Mouse (Mus musculus) hindbrain, embryonic 10.5 days (tissue): ENCODE results near the gene Gm17581. TPM values are rescaled to one million over a fixed set of nuclear protein-coding genes. Genes with fewer than 3 reads are reported as not detected.
"Not testable (repeated sequence)": the region's sequence is repeated elsewhere in the genome, so short reads cannot be mapped to it uniquely, and the experiment has no call there.

Experiments
- DNase-seq: peaks from one replicate; pipeline ENCODE4 v3.0.0-alpha.2; 2017; ENCODE audit warnings: low spot score
- H3K27ac ChIP-seq: fragments of 300-500 bp; sonication (generic); 2 replicates; pipeline ENCODE4 v1.5.1; 2016; ENCODE audit warnings: mild to moderate bottlenecking, moderate library complexity
- H3K27me3 ChIP-seq: fragments of 300-500 bp; sonication (generic); 2 replicates; pipeline ENCODE4 v1.6.1; 2016; ENCODE audit warnings: mild to moderate bottlenecking; ENCODE audit not compliant: poor library complexity, insufficient read depth, severe bottlenecking
- H3K36me3 ChIP-seq: fragments of 300-500 bp; sonication (generic); 2 replicates; pipeline ENCODE4 v1.6.1; 2016; ENCODE audit warnings: mild to moderate bottlenecking, moderate library complexity
- H3K4me1 ChIP-seq: fragments of 300-500 bp; sonication (generic); replicated peaks from 2 replicates; pipeline ENCODE4 v1.6.1; 2016; ENCODE audit warnings: mild to moderate bottlenecking
- H3K4me3 ChIP-seq: fragments of 300-500 bp; sonication (generic); 2 replicates; pipeline ENCODE4 v1.5.1; 2016; ENCODE audit warnings: mild to moderate bottlenecking, moderate library complexity
- H3K9me3 ChIP-seq: fragments of 300-500 bp; sonication (generic); 2 replicates; pipeline ENCODE4 v1.6.1; 2016; ENCODE audit warnings: mild to moderate bottlenecking, moderate library complexity
- WGBS: fragments of 180-500 bp; shearing (Covaris S2); methylation state at CpG from one replicate; pipeline ENCODE4 v1.1.7; 2016; 5-methylcytosine and 5-hydroxymethylcytosine counted together
- polyA plus RNA-seq: library from polyadenylated mRNA; unstranded; fragments of >200 nt; fragmentation: Nextera tagmentation; extraction: Ambion mirVana; gene quantifications from 2 replicates; pipeline ENCODE4 v1.2.1, GENCODE M21; 2016

Gene Gm17581
- polyA plus RNA-seq, result not detected in 2 replicates

- WGBS, result 82% methylated on average over 5 of the region's 5 CpGs
- not testable (repeated sequence) for H3K36me3 ChIP-seq, H3K27ac ChIP-seq, H3K4me3 ChIP-seq, H3K27me3 ChIP-seq, H3K9me3 ChIP-seq, H3K4me1 ChIP-seq, DNase-seq
Measured at GRCm38 (mm10) chr2:155735766-155736165, at the start of gene Gm17581. Gene Gm17581, minus strand, starts transcription at chr2:155735866.

DNA sequence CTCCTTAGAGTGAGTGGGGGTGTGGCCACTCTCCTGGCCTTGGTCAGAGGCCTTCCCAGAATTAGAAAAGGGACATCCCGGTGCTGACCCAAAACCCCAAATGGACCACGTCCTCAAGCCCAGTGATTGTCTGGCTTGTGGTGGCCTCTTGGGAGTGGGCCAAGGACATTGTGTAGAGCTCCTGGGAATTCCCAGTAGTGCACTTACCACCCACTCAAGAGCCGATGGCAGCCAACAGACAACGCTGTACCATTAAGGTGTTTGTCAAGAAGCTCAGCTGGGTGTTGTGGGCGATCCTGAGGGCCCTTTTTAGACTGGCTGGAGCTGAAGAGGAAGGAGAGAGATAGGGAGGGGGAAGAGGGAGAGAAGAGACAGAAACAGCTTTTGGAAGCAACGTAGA is 48.9 kb upstream of the Gm17581 start:
- Histone ChIP-seq H3K9me3 (no peaks in the 10 kb centered on the region), H3K36me3 (no peaks in the 10 kb centered on the region), H3K4me1 (no peaks in the 10 kb centered on the region), H3K27ac (no peak overlapping the region), H3K27me3 (no peaks in the 10 kb centered on the region), H3K4me3 (no peak overlapping the region)
- no peak for DNase-seq
- WGBS, result 86% methylated on average over 6 of the region's 6 CpGs

DNA sequence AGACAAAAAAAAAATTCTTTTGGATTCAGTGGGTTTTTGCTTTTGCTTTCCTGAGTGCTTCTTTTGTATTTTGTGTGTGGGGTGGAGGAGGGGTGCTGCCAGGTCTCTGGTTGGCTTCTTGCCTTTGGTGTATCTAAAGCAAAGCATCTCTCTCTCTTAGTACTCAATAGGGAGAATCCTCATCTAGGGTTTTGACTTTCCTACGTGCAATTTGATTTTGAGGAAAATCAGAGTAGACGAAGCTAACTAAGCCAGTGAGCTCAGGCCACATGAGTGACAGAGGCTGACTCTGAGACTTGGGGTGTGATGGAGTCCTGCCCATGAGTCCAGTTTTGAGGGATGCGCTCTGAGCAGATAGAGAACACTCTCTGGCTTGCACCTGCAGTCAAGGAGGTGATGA is 43.8 kb upstream of the Gm17581 start:
- 85% methylated on average over 3 of the region's 3 CpGs for WGBS
- Histone ChIP-seq H3K27ac (no peak overlapping the region), H3K9me3 (no peaks in the 10 kb centered on the region), H3K4me1 (peaks cover 17% of the 10 kb centered on the region), H3K4me3 (no peak overlapping the region), H3K27me3 (peaks cover 28% of the 10 kb centered on the region), H3K36me3 (no peaks in the 10 kb centered on the region)
- no peak for DNase-seq

DNA sequence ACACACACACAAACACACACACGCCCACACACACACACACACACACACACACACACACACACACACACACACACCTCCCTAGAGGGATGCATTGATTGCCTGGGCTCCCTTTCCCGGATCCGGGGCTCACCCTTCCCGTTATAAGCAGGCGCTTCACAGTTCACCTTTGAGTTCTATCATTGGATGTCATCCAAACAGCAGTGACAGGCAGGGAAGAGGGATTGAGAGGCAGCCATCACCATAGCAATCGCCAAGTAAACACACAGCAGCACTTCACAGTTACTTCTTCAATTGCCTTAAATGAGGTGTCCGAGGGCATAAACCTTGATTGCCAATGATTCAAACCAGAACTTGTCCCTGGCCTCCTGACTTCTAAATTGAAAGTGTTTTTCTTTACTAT is 43.4 kb upstream of the Gm17581 start:
- peaks cover 18% of the 10 kb centered on the region for H3K4me1 ChIP-seq
- H3K4me3 ChIP-seq, result no peak overlapping the region
- DNase-seq, result no peak
- H3K9me3 ChIP-seq, result no peaks in the 10 kb centered on the region
- WGBS, result 72% methylated on average over 7 of the region's 7 CpGs
- H3K27ac ChIP-seq, result no peak overlapping the region
- H3K36me3 ChIP-seq, result no peaks in the 10 kb centered on the region
- peaks cover 32% of the 10 kb centered on the region for H3K27me3 ChIP-seq

GRCm38 (mm10) chr2:155778004-155778403 is 42.3 kb upstream of the Gm17581 start:
- no peak overlapping the region for H3K4me3 ChIP-seq
- 66% methylated on average over 6 of the region's 6 CpGs for WGBS
- H3K9me3 ChIP-seq, result no peaks in the 10 kb centered on the region
- H3K4me1 ChIP-seq, result peaks cover 18% of the 10 kb centered on the region
- H3K27me3 ChIP-seq, result peaks cover 43% of the 10 kb centered on the region
- H3K27ac ChIP-seq, result no peak overlapping the region
- DNase-seq, result no peak
- H3K36me3 ChIP-seq, result no peaks in the 10 kb centered on the region

GRCm38 (mm10) chr2:155777688-155777985 is 42.0 kb upstream of the Gm17581 start:
- Histone ChIP-seq H3K27ac (no peak overlapping the region), H3K4me3 (no peak overlapping the region)

DNA sequence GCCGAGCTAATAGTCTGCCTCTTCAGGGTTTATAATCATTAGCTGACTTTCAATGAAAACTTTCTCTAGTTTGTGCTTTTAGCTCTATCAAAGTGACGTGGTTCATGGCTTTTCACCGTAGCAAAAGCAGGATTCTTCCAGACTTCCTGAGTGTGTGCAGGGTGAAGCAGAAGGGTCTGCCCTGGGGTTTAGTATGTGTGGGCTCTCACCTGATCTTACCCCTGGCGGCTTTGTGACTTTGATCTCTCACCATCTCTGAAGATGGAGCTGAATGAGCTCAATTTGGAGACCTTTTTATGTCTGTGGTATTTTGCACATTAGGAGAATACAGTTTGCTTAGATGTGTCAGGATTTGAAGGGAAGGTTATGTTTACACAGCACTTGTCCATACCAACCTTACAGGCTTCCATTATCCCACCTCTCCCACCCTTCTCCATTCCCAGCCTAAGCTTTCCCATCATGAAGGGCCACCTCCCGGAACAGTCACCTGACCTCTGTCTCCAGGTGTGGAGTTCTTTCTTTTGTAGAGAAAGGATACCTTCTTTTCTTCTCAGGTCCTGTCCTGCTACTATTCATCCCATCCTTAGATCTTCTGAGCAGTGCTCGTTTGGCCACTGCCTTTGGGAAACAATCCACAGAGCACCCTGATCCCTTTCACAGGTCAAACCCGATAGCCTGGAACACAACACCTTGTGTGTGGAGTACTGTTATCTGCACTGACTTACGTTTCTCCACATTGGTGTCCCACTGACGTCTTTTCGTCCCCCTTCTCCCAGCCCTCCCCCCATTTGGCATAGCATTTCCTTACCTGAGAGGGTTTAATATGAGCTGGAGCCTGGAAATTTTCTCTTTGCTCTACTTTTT is 41.4 kb upstream of the Gm17581 start:
- Histone ChIP-seq H3K9me3 (no peaks in the 10 kb centered on the region), H3K4me3 (no peak overlapping the region), H3K4me1 (peaks cover 18% of the 10 kb centered on the region), H3K27me3 (peaks cover 50% of the 10 kb centered on the region), H3K27ac (no peak overlapping the region), H3K36me3 (no peaks in the 10 kb centered on the region)
- 74% methylated on average over 10 of the region's 10 CpGs for WGBS
- DNase-seq, result no peak

More at GRCm38 (mm10) chr2:155777688-155777985, 42.0 kb upstream of the Gm17581 start:
- 77% methylated on average over 4 of the region's 4 CpGs for WGBS
- Histone ChIP-seq H3K9me3 (no peaks in the 10 kb centered on the region), H3K4me1 (peaks cover 18% of the 10 kb centered on the region), H3K27me3 (peaks cover 47% of the 10 kb centered on the region), H3K36me3 (no peaks in the 10 kb centered on the region)
- no peak for DNase-seq

DNA sequence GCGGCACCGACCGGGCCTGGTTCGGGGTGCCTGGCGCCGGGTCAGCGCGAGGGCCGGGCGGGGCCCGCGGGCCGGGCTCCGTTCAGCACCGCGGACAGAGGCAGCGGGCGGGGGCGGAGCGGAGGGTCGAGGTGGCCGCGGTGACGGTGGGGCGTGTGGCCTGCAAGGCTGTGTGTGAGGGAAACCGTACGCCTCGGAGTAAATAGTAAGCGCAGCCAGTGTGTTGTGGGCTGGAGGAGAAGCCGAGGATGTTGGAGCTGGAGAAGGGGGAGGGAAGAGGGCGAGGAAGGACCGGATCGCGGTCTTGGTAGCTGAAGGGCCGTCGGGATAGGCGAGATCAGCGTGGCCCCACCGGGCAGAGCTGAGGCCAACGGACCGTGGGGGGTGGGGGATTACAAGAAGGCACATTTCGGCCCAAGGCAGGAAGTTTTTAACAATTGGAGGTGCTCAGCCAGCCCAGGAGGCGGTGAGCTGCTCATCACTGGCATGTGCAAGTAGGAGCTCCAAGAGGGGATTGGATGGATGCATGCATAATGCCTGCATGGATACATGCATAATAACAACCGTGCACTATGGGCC is 40.1 kb upstream of the Gm17581 start:
- H3K4me3 ChIP-seq, result peak overlapping the region; percentile 73
- peak; percentile 71 for DNase-seq
- H3K36me3 ChIP-seq, result no peaks in the 10 kb centered on the region
- peak overlapping the region; percentile 83 for H3K27ac ChIP-seq
- H3K27me3 ChIP-seq, result peaks cover 54% of the 10 kb centered on the region
- H3K4me1 ChIP-seq, result peaks cover 18% of the 10 kb centered on the region
- no peaks in the 10 kb centered on the region for H3K9me3 ChIP-seq
- 1% methylated on average over 44 of the region's 44 CpGs for WGBS

DNA sequence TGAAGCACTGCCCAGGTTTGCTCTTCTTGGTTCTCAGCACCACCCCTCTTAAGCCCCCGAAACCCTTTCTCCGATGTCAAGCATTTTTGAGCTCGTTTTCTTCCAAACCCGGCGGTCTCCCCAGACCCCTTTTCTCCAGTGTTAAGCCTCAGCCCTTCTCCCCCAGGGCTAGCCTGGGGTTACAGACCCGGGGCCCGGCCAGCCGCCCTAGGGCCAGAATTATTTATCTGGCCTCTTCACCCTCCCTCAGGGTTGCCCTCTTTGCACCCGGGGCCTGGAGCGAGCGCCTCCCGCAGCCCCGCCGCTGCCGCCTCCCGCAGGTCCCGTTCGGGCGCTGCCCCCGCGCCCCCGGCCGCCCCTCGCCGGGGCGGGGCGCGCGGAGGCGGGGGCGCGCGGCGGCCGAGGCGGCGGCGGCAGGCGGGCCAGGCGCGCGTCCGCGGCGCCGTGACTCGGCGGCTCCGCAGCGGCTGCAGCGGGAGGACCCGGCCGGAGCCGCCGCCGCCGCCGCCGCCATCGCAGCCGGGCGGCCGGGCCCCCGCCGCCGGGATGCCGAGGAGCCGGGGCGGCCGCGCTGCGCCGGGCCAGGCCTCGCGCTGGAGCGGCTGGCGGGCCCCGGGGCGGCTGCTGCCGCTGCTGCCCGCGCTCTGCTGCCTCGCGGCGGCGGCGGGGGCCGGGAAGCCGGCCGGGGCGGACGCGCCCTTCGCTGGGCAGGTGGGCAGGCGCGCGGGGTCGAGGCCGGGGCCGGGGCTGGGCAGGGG is 39.4 kb upstream of the Gm17581 start, which contains the start of gene Mmp24:
Gene Mmp24 (plus strand): TSS at position 416 of the 758 bp plus-strand sequence.
- no peaks in the 10 kb centered on the region for H3K9me3 ChIP-seq
- H3K4me3 ChIP-seq, result peak within 1 kb of the TSS; percentile 73
- H3K27me3 ChIP-seq, result peaks cover 54% of the 10 kb centered on the region
- H3K4me1 ChIP-seq, result peaks cover 18% of the 10 kb centered on the region
- peak within 1 kb of the TSS; percentile 83 for H3K27ac ChIP-seq
- no peak for DNase-seq
- no peaks in the 10 kb centered on the region for H3K36me3 ChIP-seq
- WGBS, result 12% methylated on average over 100 of the region's 100 CpGs

- H3K9me3 ChIP-seq, result no peaks in the 10 kb centered on the region
- no peaks in the 10 kb centered on the region for H3K36me3 ChIP-seq
- WGBS, result 57% methylated on average over 11 of the region's 11 CpGs
- H3K4me1 ChIP-seq, result peaks cover 18% of the 10 kb centered on the region
- peaks cover 54% of the 10 kb centered on the region for H3K27me3 ChIP-seq
- peak overlapping the region; percentile 73 for H3K4me3 ChIP-seq
- DNase-seq, result no peak
- H3K27ac ChIP-seq, result no peak overlapping the region
Measured at GRCm38 (mm10) chr2:155774261-155774926, 38.7 kb upstream of the Gm17581 start.

- Histone ChIP-seq H3K4me1 (peaks cover 14% of the 10 kb centered on the region), H3K27ac (no peak overlapping the region), H3K9me3 (no peaks in the 10 kb centered on the region), H3K27me3 (peaks cover 57% of the 10 kb centered on the region), H3K36me3 (no peaks in the 10 kb centered on the region), H3K4me3 (no peak overlapping the region)
- DNase-seq, result no peak
- 72% methylated on average over 4 of the region's 4 CpGs for WGBS
Measured at GRCm38 (mm10) chr2:155773664-155774063, 38.0 kb upstream of the Gm17581 start.

DNA sequence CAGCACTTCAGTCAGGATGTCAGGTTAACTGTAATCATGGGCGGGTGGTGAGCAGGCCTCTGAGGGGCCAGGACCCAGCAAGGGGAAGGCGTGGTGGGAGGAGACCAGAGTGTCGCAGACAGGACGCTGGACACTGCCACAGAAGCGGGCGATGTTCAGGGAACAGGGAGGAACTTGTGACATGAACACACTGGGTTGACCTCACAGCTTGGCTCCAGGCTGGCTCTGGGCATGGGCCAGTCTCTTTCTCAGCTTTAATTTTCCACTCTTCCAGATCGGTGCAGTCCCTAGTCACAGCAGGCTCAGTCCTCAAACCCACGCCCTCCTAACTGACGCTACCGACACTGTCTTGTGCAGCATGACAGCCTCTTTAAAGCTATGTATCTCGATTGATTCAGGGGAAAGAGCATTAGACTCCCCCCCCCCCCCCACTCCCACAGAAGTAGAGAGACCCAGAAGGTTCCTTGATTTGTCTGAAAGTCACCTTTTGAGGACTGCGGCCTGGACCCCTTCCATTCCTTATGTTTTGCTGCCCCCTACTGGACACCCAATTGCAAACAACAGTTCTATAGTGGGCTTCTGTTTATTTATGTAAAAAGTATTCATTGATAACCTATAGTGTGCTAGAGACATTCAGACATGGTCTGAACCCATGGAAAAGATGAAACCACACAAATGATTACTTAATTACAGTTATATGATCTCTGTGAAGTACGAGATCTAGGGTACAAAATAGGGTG is 29.2 kb upstream of the Gm17581 start:
- Histone ChIP-seq H3K4me3 (no peak overlapping the region), H3K27me3 (peaks cover 3% of the 10 kb centered on the region; the same call in 1 of the 2 replicates), H3K9me3 (no peaks in the 10 kb centered on the region), H3K27ac (no peak overlapping the region), H3K4me1 (no peaks in the 10 kb centered on the region), H3K36me3 (no peaks in the 10 kb centered on the region)
- peak; percentile 69 for DNase-seq
- WGBS, result 56% methylated on average over 13 of the region's 13 CpGs
